Mouse (Mus musculus) liver, embryonic 13.5 days (tissue): ENCODE results near the gene Frmd5. TPM values are rescaled to one million over a fixed set of nuclear protein-coding genes. Genes with fewer than 3 reads are reported as not detected.

Experiments used
- ATAC-seq: fragments of 200-750 bp; cut with Nextera tagmentation; 2 replicates; pipeline ENCODE4 v1.8.0; 2017; ENCODE audit warnings: low read depth, mild to moderate bottlenecking, moderate number of reproducible peaks, moderate library complexity
- DNase-seq: peaks from one replicate; pipeline ENCODE4 v3.0.0; 2022
- H3K27ac ChIP-seq: fragments of 300-500 bp; sonication (generic); 2 replicates; pipeline ENCODE4 v1.5.1; 2015; ENCODE audit warnings: moderate library complexity, mild to moderate bottlenecking, inconsistent platforms
- H3K27me3 ChIP-seq: fragments of 300-500 bp; sonication (generic); 2 replicates; pipeline ENCODE4 v1.6.1; 2015; ENCODE audit warnings: mild to moderate bottlenecking, inconsistent platforms
- H3K36me3 ChIP-seq: fragments of 300-500 bp; sonication (generic); 2 replicates; pipeline ENCODE4 v1.6.1; 2015; ENCODE audit warnings: mild to moderate bottlenecking, inconsistent platforms
- H3K4me1 ChIP-seq: fragments of 300-500 bp; sonication (generic); replicated peaks from 2 replicates; pipeline ENCODE4 v1.6.1; 2015; ENCODE audit warnings: inconsistent platforms
- H3K4me2 ChIP-seq: fragments of 300-500 bp; sonication (generic); 2 replicates; pipeline ENCODE4 v1.6.1; 2015; ENCODE audit warnings: inconsistent platforms, mild to moderate bottlenecking, moderate library complexity
- H3K4me3 ChIP-seq: fragments of 300-500 bp; sonication (generic); replicated peaks from 2 replicates; pipeline ENCODE4 v1.5.1; 2015; ENCODE audit warnings: mild to moderate bottlenecking, inconsistent platforms
- H3K9ac ChIP-seq: fragments of 300-500 bp; sonication (generic); 2 replicates; pipeline ENCODE4 v1.6.1; 2015; ENCODE audit warnings: mild to moderate bottlenecking, inconsistent platforms
- H3K9me3 ChIP-seq: fragments of 300-500 bp; sonication (generic); replicated peaks from 2 replicates; pipeline ENCODE4 v1.6.1; 2016; ENCODE audit warnings: inconsistent platforms
- WGBS: fragments of 180-500 bp; shearing (Covaris S2); methylation state at CpG from one replicate; pipeline ENCODE4 v1.1.7; 2015; ENCODE audit not compliant: insufficient replicate concordance; 5-methylcytosine and 5-hydroxymethylcytosine counted together
- polyA plus RNA-seq: library from polyadenylated mRNA; unstranded; fragments of >200 nt; fragmentation: Nextera tagmentation; extraction: Ambion mirVana; gene quantifications from 2 replicates; pipeline ENCODE4 v1.2.1, GENCODE M21; 2015

Gene Frmd5
- polyA plus RNA-seq, 1 experiment from 2014 or later = 0.28 TPM

DNA sequence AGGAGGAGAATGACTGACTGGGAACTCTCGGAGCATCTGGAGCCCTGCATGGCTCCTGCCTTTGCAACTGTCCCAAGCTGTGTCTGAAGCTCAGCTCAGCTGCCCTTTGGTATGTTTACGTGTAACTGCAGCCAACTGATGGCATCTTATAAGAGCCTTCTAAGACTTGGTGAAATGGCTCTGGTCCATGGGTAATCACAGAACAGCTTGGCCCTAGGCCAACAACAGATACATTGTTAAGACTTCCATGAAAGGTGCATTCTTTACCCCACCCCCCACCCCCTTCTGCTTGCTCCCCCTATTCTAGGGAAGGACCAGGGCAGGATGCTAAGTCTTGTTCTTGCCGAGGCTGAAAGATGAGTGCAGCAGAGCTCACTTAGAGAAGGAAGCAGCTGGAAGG is 212.8 kb downstream of the Frmd5 start:
- Histone ChIP-seq H3K4me3 (no peak overlapping the region; the same call in 1 of the 2 replicates), H3K27ac (no peak overlapping the region), H3K9me3 (no peaks in the 10 kb centered on the region), H3K4me1 (peaks cover 22% of the 10 kb centered on the region), H3K27me3 (no peaks in the 10 kb centered on the region), H3K9ac (no peak overlapping the region), H3K4me2 (peak overlapping the region; percentile 50; the same call in 1 of the 2 replicates), H3K36me3 (no peaks in the 10 kb centered on the region)
- no peak for ATAC-seq
- DNase-seq = no peak
- 51% methylated on average over 3 of the region's 3 CpGs for WGBS

DNA sequence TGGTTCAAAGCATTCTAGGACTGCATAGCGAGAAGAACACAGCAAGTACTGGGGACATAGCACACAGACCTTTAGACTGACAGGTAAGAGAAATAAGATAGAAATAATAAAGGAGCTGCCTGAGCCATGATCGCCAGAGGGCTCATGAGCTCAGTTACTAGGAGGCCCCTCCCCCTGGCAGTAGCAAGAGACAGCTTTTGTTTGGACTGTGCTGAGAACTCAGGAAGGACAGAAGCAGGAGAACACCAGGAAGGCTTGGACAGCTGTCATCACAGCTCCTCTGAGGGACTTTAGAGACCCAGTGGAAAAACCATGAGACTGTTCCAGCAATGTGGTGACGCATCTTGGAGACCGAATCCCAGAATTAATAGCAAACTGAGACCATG is 218.6 kb downstream of the Frmd5 start:
- Histone ChIP-seq H3K4me2 (peak overlapping the region; percentile 25), H3K27me3 (no peaks in the 10 kb centered on the region), H3K4me3 (no peak overlapping the region), H3K36me3 (no peaks in the 10 kb centered on the region), H3K9me3 (no peaks in the 10 kb centered on the region), H3K27ac (no peak overlapping the region; the same call in 1 of the 2 replicates), H3K4me1 (peaks cover 28% of the 10 kb centered on the region), H3K9ac (no peak overlapping the region)
- DNase-seq (no peak), ATAC-seq (peak; percentile 18; the same call in 1 of the 2 replicates)
- 52% methylated on average over 4 of the region's 4 CpGs for WGBS

DNA sequence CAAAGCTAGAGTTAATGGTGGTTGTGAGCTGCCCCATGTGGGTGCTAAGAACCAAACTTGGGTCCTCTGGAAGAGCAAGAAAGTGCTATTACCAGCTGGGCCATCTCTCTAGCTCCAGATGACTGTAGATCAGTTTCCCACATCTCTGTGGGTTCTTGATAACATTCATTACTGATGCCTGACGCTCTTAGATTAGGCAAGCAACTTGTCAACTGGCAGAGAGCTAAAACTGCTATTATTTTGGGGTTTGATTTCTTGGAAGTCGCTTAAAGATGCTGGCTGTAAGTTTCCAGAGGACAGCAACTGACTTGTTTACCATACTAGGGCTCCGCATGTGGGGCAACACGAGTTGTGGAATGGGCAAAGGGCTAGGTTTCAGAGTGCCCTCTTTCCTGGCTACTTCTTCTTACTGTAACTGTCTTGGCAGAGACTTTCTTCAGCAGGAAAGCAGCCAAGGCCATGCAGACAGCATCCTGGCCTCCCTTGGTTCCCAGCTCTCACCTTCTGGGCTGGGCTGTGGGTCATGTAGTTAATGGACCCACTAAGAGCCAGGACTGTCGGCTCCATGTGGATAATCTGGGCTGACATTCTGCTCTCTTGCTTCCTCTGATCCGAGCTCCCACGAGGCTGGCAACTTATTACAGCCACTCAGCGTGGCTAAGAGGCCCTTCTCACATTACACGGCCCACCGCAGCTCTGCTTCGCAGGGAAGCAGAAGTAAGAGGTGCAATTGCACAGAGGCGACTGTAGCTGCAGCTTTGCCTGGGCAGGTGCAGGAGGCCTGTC is 219.2 kb downstream of the Frmd5 start:
- peaks cover 28% of the 10 kb centered on the region for H3K4me1 ChIP-seq
- DNase-seq = no peak
- WGBS = 14% methylated on average over 12 of the region's 12 CpGs
- no peaks in the 10 kb centered on the region for H3K36me3 ChIP-seq
- H3K4me3 ChIP-seq = no peak overlapping the region
- H3K4me2 ChIP-seq = peak overlapping the region; percentile 25
- ATAC-seq = peak; percentile 75
- H3K9ac ChIP-seq = no peak overlapping the region
- H3K9me3 ChIP-seq = no peaks in the 10 kb centered on the region
- no peaks in the 10 kb centered on the region for H3K27me3 ChIP-seq
- H3K27ac ChIP-seq = peak overlapping the region; percentile 60

DNA sequence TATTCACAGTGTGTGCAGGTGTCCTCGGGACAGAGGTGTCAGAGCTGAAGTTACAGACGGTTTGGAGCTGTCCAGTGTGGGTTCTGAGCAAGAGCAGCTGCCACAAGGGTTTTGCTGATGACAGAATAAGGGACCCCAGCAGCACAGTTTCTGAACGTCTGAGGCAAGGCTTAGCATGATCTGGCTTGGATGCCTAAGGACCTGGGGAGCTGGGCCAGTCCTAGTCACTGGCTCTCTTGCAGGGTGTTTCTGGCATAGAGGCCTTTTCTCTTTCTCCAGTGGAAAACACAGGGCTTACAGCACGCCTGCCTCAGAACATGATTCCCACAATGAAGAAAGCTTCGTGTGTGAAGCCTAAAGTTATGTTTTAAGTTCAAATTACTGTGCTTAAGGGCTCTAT is 222.2 kb downstream of the Frmd5 start:
- Histone ChIP-seq H3K4me2 (no peak overlapping the region), H3K9me3 (no peaks in the 10 kb centered on the region), H3K4me1 (peaks cover 28% of the 10 kb centered on the region), H3K27ac (no peak overlapping the region), H3K36me3 (no peaks in the 10 kb centered on the region), H3K4me3 (no peak overlapping the region), H3K27me3 (no peaks in the 10 kb centered on the region), H3K9ac (no peak overlapping the region)
- ATAC-seq = no peak
- DNase-seq = no peak
- WGBS = 50% methylated on average over 5 of the region's 5 CpGs

DNA sequence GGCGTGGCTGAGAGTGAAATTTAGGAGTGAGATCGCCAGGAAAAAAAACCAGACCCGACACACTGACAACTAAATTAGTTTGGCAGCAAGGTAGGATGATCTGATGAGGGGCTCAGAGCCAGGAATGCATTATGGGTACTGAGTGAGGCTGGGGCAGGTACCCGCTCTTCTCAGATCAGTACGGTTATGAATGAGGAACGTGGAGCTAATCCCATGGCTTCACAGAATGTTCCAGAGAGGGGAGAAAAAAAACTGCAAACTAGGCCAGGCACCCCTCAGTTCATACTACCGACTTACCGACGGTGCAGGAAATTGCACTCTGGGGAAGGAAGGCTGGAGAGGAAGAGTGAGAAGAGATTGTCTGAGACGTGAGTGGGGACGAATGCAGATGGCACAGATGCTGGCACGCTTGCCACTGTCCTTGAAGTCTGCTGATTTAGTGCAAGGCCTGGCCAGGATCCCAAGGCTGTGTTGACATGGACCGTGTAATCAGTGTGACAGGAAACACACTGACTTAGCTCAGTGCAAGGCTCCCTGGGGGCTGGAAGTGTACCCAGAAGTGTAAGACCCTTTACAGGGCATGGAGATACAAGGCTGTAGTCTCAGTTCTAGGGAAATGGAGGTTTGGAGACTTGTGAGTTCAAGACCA is 223.3 kb downstream of the Frmd5 start:
- ATAC-seq (no peak), DNase-seq (no peak)
- Histone ChIP-seq H3K9me3 (no peaks in the 10 kb centered on the region), H3K4me3 (no peak overlapping the region), H3K36me3 (no peaks in the 10 kb centered on the region), H3K4me1 (peaks cover 29% of the 10 kb centered on the region), H3K4me2 (no peak overlapping the region), H3K27ac (no peak overlapping the region), H3K9ac (no peak overlapping the region), H3K27me3 (no peaks in the 10 kb centered on the region)
- 57% methylated on average over 13 of the region's 13 CpGs for WGBS

DNA sequence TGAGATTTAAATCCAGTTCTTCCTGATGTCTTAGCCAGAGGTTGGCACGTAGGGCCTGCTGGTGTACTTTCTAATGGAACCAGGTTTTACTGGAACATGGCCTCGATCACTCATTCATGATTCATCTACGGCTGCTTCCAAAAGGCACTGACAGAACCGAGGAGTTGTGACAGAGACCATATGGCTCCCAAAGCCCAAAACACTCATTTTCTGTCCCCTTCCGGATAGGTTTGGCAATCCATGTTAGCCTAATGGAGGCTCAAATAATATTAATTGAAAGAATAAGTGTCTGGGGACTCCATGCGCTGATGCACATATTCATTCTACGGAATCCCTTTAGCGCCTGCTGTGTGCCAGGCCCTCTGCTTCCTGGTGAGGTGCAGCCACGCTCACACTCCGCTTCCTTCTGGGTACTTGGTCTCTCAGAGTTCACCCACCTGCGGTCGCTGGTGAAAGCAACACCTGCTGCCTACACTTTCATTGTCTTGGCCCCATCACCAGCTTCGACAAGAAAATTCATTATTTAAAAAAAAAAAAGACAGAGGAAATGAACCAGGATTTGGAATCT is 224.0 kb downstream of the Frmd5 start:
- 79% methylated on average over 13 of the region's 13 CpGs for WGBS
- Histone ChIP-seq H3K4me2 (no peak overlapping the region), H3K4me3 (no peak overlapping the region), H3K27ac (no peak overlapping the region), H3K9ac (no peak overlapping the region), H3K27me3 (no peaks in the 10 kb centered on the region), H3K36me3 (no peaks in the 10 kb centered on the region), H3K9me3 (no peaks in the 10 kb centered on the region), H3K4me1 (peaks cover 22% of the 10 kb centered on the region)
- no peak for DNase-seq
- no peak for ATAC-seq

DNA sequence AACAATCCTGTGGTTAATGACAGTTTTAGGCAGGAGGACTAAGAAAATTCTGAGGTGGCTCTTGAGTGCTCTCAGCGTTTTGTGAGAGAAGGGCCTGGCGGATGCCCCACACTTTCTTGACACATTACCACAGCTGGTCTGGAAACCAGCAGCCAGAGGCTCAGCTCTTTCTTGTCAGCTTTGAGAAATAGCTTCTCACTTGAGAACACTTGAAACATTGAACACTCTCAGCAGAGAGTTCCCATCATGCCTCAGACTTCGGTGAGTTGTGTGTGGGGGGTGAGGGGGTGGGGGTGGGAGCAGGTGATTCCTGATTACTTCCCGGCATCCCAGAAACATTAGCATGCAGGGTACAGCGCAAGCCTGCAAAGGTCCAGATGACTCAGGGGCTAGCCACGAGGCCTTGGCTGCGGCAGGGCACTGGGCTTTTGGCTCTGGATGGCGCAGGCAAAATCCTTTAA is 231.1 kb downstream of the Frmd5 start:
- Histone ChIP-seq H3K27ac (no peak overlapping the region), H3K27me3 (no peaks in the 10 kb centered on the region; the same call in none of the 2 replicates), H3K9me3 (no peaks in the 10 kb centered on the region), H3K9ac (no peak overlapping the region), H3K4me2 (no peak overlapping the region), H3K36me3 (no peaks in the 10 kb centered on the region), H3K4me3 (no peak overlapping the region), H3K4me1 (peaks cover 16% of the 10 kb centered on the region)
- DNase-seq (no peak), ATAC-seq (no peak)
- WGBS = 78% methylated on average over 8 of the region's 8 CpGs

DNA sequence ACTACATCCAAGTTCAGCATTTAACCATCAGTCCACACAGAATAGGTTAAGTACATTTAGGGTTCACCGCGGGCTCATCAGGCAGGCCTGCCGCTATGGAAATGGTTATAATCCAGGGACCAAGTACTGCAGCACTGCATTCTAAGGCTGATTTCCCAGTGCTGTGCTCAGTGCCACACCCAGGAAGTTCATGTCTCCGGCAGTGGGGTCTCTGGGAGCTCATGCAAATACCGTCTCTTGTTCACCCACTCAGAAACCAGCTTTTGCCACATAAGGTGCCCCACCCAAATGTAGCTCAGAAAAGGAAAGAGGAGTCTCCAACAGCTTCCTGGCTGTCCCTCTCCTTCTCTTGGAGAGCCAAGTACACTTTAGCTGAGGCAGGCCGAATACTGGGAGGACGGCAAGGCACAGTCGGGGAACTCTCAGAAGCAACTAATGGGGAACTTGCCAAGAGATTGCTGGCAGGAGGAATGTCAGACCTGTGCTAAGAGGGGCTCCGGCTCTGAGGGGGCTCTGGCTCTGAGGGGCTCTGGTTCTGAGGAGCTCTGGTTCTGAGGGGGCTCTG is 232.7 kb downstream of the Frmd5 start:
- peaks cover 14% of the 10 kb centered on the region for H3K4me1 ChIP-seq
- no peak overlapping the region for H3K27ac ChIP-seq
- no peaks in the 10 kb centered on the region; the same call in none of the 2 replicates for H3K27me3 ChIP-seq
- no peak overlapping the region for H3K9ac ChIP-seq
- peak; percentile 43; the same call in 1 of the 2 replicates for ATAC-seq
- H3K4me3 ChIP-seq = no peak overlapping the region
- no peak overlapping the region for H3K4me2 ChIP-seq
- DNase-seq = no peak
- 49% methylated on average over 9 of the region's 9 CpGs for WGBS
- no peaks in the 10 kb centered on the region for H3K9me3 ChIP-seq
- no peaks in the 10 kb centered on the region for H3K36me3 ChIP-seq

DNA sequence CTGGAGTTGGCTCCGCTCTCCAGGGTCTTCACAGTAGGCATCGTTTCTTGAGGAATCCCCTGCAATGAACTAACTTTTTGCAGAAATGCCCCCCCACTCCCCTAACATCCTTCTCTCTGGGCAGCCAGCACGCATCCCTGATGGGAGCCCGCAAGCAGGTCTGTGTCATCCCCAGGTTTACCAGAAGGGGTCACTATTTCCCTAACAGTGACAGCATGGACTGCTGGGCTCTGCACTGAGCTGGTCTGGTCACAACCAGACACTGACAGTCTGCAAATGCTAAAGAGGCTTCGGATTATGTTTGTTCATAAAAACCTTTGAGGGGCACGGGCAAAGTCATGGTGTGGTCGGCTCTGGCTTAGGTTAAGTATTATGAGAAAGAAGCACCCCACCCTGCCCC is 235.1 kb downstream of the Frmd5 start:
- H3K27me3 ChIP-seq = no peaks in the 10 kb centered on the region; the same call in none of the 2 replicates
- H3K4me3 ChIP-seq = no peak overlapping the region
- H3K9me3 ChIP-seq = no peaks in the 10 kb centered on the region
- no peak overlapping the region for H3K27ac ChIP-seq
- peaks cover 11% of the 10 kb centered on the region for H3K4me1 ChIP-seq
- H3K36me3 ChIP-seq = no peaks in the 10 kb centered on the region
- no peak overlapping the region for H3K4me2 ChIP-seq
- H3K9ac ChIP-seq = no peak overlapping the region
- DNase-seq = peak; percentile 39
- 13% methylated on average over 7 of the region's 7 CpGs for WGBS
- peak; percentile 71; the same call in 1 of the 2 replicates for ATAC-seq

DNA sequence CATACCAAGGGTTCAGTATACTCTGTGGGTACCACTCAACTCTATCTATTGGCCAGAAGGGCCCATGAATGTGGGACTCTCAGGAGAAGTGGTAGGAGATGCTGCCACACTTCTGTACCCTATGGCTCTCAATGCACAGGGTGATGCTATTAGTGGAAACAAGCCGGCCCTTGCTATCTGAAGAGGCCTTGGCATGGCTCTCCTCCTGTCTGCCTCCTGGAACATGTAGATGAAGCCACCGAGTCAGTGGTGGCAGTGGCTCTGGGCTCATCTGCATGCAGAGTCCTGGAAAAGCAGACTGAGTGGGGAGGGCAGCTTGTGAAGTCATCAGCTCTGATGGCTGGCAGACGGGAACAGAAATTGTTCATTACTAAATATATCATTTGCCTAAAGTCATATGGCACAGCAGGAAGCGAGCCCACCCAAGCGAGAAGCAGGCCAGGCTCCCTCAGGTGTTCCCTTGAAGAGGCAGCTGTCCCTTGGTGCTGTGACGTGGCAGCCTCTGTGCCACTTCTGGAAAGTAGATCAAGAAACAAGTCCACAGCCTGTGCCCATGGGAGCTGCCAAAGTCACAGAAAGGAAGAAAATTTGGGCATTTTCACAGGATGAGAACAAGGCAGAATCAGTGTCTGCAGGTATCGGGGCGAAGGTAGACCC is 235.8 kb downstream of the Frmd5 start:
- 42% methylated on average over 8 of the region's 8 CpGs for WGBS
- Histone ChIP-seq H3K4me3 (no peak overlapping the region), H3K9ac (no peak overlapping the region), H3K4me1 (peaks cover 8% of the 10 kb centered on the region; the same call in 1 of the 2 replicates), H3K36me3 (no peaks in the 10 kb centered on the region), H3K27ac (no peak overlapping the region), H3K4me2 (no peak overlapping the region), H3K27me3 (no peaks in the 10 kb centered on the region; the same call in none of the 2 replicates), H3K9me3 (no peaks in the 10 kb centered on the region)
- DNase-seq (no peak), ATAC-seq (no peak)

DNA sequence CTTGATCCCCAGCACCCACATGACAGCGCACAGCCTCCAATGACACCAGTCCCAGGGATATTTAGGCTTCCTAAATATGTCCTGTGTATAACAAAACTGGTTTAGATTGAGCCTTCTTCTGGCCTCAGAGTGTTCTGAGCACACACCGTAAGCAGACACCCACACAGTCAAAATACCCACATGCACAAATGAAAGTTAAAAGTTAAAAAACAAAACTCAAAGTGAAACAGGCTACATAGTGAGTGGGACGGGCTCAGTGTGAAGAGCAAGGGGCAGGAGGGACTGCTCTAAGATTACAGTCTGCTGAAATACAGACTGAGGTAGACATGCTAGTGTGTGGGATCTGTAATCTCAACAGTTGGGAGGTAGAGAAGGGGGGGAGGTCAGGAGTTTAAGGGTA is 236.8 kb downstream of the Frmd5 start:
- no peak overlapping the region for H3K4me3 ChIP-seq
- H3K4me2 ChIP-seq = no peak overlapping the region
- no peaks in the 10 kb centered on the region for H3K36me3 ChIP-seq
- peaks cover 8% of the 10 kb centered on the region; the same call in 1 of the 2 replicates for H3K4me1 ChIP-seq
- no peak overlapping the region for H3K9ac ChIP-seq
- H3K27ac ChIP-seq = no peak overlapping the region
- no peaks in the 10 kb centered on the region; the same call in none of the 2 replicates for H3K27me3 ChIP-seq
- ATAC-seq (no peak), DNase-seq (no peak)
- H3K9me3 ChIP-seq = no peaks in the 10 kb centered on the region
- 69% methylated on average over 3 of the region's 3 CpGs for WGBS
